Mouse (Mus musculus) kidney, adult 2 months (tissue): Measurements from ENCODE around the gene Rest. TPM values are rescaled to one million over a fixed set of nuclear protein-coding genes. Genes with fewer than 3 reads are reported as not detected.

Experiments used
- DNase-seq: peaks from one replicate; pipeline ENCODE4 v3.0.0; 2021
- H3K27ac ChIP-seq: fragments of 200-500 bp; 2 replicates; pipeline ENCODE4 v1.5.1; 2012; ENCODE audit warnings: low read depth, low read length, control low read depth, inconsistent platforms; ENCODE audit not compliant: insufficient read depth
- H3K27me3 ChIP-seq: fragments of 200-500 bp; replicated peaks from 2 replicates; pipeline ENCODE4 v1.6.1; 2012; ENCODE audit warnings: mild to moderate bottlenecking, moderate library complexity, low read length, inconsistent platforms; ENCODE audit not compliant: control insufficient read depth, insufficient read depth
- H3K36me3 ChIP-seq: fragments of 200-500 bp; 2 replicates; pipeline ENCODE4 v1.6.1; 2012; ENCODE audit warnings: mild to moderate bottlenecking, moderate library complexity, low read length, inconsistent platforms; ENCODE audit not compliant: control insufficient read depth, insufficient read depth
- H3K4me1 ChIP-seq: fragments of 200-500 bp; 2 replicates; pipeline ENCODE4 v1.6.1; 2011; ENCODE audit warnings: low read length; ENCODE audit not compliant: control insufficient read depth, insufficient read depth
- H3K4me3 ChIP-seq: fragments of 200-500 bp; 2 replicates; pipeline ENCODE4 v1.5.1; 2011; ENCODE audit warnings: mild to moderate bottlenecking, low read depth, low read length, control low read depth; ENCODE audit not compliant: insufficient read depth
- CTCF ChIP-seq: fragments of 200-500 bp; conservative IDR thresholded peaks from 2 replicates; pipeline ENCODE4 v1.5.1; 2011; ENCODE audit warnings: low read depth, mild to moderate bottlenecking, control low read depth, low read length, moderate library complexity, mixed read lengths; ENCODE audit not compliant: insufficient read depth, insufficient read length
- POLR2A ChIP-seq: fragments of 200-500 bp; IDR thresholded peaks from one replicate; pipeline ENCODE4 v1.6.1; 2011; ENCODE audit warnings: low read depth, low read length, control low read depth
- WGBS: fragments of 180-500 bp; shearing (Covaris S2); methylation state at CpG from one replicate; pipeline ENCODE4 v1.1.7; 2018; 5-methylcytosine and 5-hydroxymethylcytosine counted together
- polyA plus RNA-seq: library from polyadenylated mRNA; depleted of rRNA; stranded (reverse); fragments of >200 nt; gene quantifications from 2 replicates; pipeline ENCODE4 v1.2.3, GENCODE M21; 2012

The Rest gene
- polyA plus RNA-seq, 1 experiment: 8.3 TPM

DNA sequence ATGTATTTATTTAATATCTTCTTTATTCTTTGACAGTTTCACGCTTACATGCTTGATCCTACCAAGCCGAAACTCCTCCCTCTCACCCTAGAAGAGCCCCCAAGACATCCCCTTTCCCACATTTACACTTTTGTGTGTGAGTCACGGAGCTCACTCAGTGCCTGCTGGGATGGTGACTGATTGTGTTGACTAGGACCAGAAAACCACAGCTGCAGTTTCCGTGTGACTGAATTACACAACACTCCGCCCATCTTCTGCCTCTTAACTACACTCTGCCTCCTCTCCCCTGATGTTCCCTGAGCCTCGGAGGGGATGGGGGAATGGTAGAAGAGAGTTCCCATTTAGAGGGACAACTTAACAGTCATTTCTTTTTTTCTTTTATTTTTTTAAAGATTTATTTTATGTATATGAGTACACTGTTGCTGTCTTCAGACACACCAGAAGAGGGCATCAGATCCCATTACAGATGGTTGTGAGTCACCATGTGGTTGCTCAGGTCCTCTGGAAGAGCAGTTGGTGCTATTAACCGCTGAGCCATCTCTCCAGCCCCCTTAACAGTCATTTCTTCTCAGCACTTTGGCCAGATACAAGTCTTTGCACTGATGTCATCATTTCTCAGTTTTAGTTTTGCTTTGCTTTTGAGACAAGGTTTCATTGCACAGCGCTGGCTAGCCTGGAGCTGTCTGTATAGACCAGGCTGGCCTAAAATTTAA lies 13.0 kb upstream of the Rest start:
- DNase-seq: no peak

GRCm38 (mm10) chr5:77253154-77253553 lies 12.1 kb upstream of the Rest start:
- Histone ChIP-seq H3K36me3 (no peaks in the 10 kb centered on the region), H3K4me3 (no peak overlapping the region), H3K27me3 (no peaks in the 10 kb centered on the region), H3K27ac (no peak overlapping the region), H3K4me1 (no peaks in the 10 kb centered on the region)
- WGBS: 100% methylated on average over 1 of the region's 1 CpGs
- DNase-seq: no peak
- no peak for TF ChIP-seq CTCF
- no peak for TF ChIP-seq POLR2A

More for the DNA sequence above, 13.0 kb upstream of the Rest start:
- Histone ChIP-seq H3K4me1 (no peaks in the 10 kb centered on the region), H3K36me3 (no peaks in the 10 kb centered on the region), H3K27ac (no peak overlapping the region), H3K27me3 (no peaks in the 10 kb centered on the region), H3K4me3 (no peak overlapping the region)
- no peak for TF ChIP-seq POLR2A
- no peak for TF ChIP-seq CTCF
- WGBS: 68% methylated on average over 8 of the region's 8 CpGs

DNA sequence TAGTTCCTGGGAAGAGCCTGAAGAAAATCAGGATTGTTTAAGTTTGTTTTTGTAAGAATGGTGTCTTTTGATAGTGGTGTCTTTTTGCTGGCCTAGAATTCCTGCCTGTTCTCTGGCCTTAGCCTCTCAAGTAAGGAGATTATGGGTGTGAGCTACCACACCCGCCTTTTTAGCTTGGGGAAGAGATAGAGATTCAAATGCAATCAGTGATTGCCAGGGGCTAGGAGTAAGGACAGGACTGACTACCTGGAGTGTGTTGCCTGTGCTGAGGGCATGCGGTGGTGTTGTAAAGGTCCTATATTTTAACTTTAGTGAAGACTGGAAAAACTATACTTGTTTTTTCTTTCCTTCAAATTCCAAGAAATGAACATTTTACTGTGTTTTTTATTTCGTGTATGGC lies 10.9 kb upstream of the Rest start:
- no peak for DNase-seq
- H3K27me3 ChIP-seq: no peaks in the 10 kb centered on the region
- no peak overlapping the region for H3K27ac ChIP-seq
- no peaks in the 10 kb centered on the region for H3K4me1 ChIP-seq
- no peaks in the 10 kb centered on the region for H3K36me3 ChIP-seq
- no peak overlapping the region for H3K4me3 ChIP-seq
- no peak for TF ChIP-seq POLR2A
- TF ChIP-seq CTCF: no peak
- 92% methylated on average over 3 of the region's 3 CpGs for WGBS

GRCm38 (mm10) chr5:77257603-77258002 lies 7.7 kb upstream of the Rest start:
- 75% methylated on average over 3 of the region's 3 CpGs for WGBS
- no peak for TF ChIP-seq CTCF
- TF ChIP-seq POLR2A: no peak
- no peak for DNase-seq
- Histone ChIP-seq H3K27ac (no peak overlapping the region), H3K4me1 (no peaks in the 10 kb centered on the region), H3K4me3 (no peak overlapping the region), H3K36me3 (no peaks in the 10 kb centered on the region), H3K27me3 (no peaks in the 10 kb centered on the region)

- Histone ChIP-seq H3K4me3 (no peak overlapping the region), H3K4me1 (no peaks in the 10 kb centered on the region), H3K27me3 (no peaks in the 10 kb centered on the region), H3K27ac (no peak overlapping the region), H3K36me3 (no peaks in the 10 kb centered on the region)
- DNase-seq: no peak
- TF ChIP-seq POLR2A: no peak
Observed at GRCm38 (mm10) chr5:77259315-77259714, 6.0 kb upstream of the Rest start.

GRCm38 (mm10) chr5:77260141-77260540 lies 5.2 kb upstream of the Rest start:
- Histone ChIP-seq H3K4me1 (no peaks in the 10 kb centered on the region), H3K4me3 (no peak overlapping the region), H3K36me3 (no peaks in the 10 kb centered on the region), H3K27ac (no peak overlapping the region), H3K27me3 (no peaks in the 10 kb centered on the region)
- TF ChIP-seq CTCF (no peak), POLR2A (no peak)
- whole genome bisulfite sequencing: 41% methylated on average over 6 of the region's 6 CpGs
- no peak for DNase-seq

DNA sequence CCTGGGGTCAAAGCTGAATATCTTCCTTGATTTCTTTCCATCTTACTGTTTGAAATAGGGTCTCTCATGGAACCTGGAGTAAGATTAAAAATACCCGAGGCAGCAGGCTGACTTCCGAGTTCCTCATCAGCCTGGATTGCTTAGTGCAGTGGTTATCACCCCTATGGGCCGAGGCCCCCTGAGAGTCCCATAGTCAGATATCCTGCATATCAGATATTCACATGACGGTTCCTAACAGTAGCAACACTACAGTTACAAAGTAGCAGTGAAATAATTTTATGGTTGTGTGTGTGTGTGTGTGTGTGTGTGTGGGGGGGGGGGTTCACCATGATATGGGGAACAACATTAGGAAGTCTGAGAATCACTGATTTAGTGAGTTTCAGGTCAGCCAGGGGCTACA lies 4.2 kb upstream of the Rest start:
- H3K27me3 ChIP-seq: no peaks in the 10 kb centered on the region
- no peak overlapping the region for H3K4me3 ChIP-seq
- H3K36me3 ChIP-seq: no peaks in the 10 kb centered on the region
- H3K27ac ChIP-seq: no peak overlapping the region
- no peak for TF ChIP-seq CTCF
- TF ChIP-seq POLR2A: no peak
- no peaks in the 10 kb centered on the region for H3K4me1 ChIP-seq
- no peak for DNase-seq
- 89% methylated on average over 4 of the region's 4 CpGs for WGBS
